Mouse (Mus musculus) spleen, postnatal 4 days (tissue): ENCODE results near the gene Ftsj1.

Experiments used
- DNase-seq, 2 experiments: peaks; one replicate each; pipeline ENCODE4 v3.0.0; 2022; ENCODE audit warnings: low spot score in 2 of 2

The Ftsj1 gene

GRCm38 (mm10) chrX:8219651-8220050, 32.6 kb downstream of the Ftsj1 start:
- no peak for DNase-seq

- no peak for DNase-seq
These were observed 34.1 kb downstream of the Ftsj1 start for GRCm38 (mm10) chrX:8218114-8218513.

- no peak for DNase-seq
These were observed 34.8 kb downstream of the Ftsj1 start for GRCm38 (mm10) chrX:8217383-8217782.

GRCm38 (mm10) chrX:8211490-8212207, 40.6 kb downstream of the Ftsj1 start:
- DNase-seq = no peak

DNA sequence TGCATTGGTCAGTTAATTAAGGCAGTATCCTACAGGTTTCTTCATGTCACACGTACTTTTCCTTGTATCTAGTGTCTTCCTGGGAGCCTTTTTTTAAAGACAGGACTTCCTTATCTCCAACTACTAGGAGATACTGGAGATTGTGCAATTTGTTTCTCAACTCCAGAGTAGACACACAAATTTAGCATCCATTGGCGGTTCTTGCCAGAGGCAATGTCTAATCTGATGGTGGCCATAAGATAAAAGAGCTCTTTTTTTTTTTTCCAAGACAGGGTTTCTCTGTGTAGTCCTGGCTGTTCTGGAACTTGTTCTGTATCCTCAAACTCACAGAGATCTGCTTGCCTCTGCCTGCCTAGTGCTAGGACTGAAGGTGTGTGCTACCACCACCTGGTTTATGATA, 42.5 kb downstream of the Ftsj1 start:
- DNase-seq = no peak

GRCm38 (mm10) chrX:8207224-8207623, 45.0 kb downstream of the Ftsj1 start:
- no peak for DNase-seq

DNA sequence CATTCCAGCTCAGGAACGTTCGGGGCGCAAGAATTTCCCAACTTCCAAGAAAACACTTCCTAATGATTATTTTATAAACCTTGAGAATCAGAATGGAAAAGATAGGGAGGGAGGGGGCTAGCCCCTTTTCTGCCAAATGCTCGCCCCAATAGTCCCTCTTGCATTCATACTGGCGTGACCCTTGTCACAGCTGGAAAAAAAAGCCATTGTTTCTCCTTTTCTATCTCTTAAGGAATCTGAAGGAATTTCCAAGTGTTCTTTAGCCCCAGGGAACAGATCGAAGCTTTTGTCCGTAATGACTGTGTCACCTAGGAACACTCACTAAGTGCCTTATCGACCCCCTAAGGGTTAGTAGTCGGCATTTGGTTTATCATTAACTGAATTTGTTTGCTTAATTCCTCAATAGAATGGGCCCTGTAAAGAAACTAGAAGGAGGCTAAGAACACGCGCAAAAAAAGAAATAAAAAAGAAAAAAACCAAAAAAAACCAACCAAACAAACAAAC, 45.5 kb downstream of the Ftsj1 start:
- DNase-seq = no peak

DNA sequence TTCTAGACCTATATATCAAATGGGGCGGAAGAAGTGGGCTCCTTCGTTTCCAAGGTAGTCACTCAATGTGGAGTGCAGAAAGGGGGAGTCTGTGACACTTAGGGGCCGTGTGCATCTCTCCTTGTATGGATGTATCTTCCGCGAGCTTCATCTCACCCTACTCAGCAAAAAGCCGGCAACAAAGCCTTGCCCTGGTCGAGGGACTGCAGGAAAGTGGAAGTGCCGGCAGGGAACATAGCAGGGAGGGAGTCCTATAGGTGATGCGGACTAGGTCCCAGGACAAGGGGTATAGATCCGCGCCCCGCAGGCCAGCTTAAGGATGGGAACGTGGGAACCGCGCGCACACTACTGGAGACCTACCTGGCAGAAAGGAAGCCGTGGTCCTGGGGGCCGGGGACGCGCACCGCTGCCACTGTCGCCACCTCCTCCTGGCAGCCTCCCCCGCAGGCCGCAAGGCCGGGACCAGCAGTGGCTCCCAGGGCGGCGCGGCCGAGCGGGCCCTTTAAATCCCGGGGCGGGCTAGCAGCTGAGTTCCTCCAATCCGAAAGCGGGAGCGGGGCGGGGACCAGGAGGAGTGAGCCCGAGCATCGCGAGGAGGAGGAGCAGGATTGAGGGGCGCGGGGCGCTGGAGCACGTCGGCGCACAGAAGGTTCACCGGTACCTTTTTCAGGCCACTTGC, 46.1 kb downstream of the Ftsj1 start, which contains the start of gene Porcn:
TSS of gene Porcn (minus strand) at position 511 of the 679 bp plus-strand sequence.
- DNase-seq = peak; percentile 58 to 80

GRCm38 (mm10) chrX:8205551-8205950, 46.7 kb downstream of the Ftsj1 start:
- DNase-seq = no peak

DNA sequence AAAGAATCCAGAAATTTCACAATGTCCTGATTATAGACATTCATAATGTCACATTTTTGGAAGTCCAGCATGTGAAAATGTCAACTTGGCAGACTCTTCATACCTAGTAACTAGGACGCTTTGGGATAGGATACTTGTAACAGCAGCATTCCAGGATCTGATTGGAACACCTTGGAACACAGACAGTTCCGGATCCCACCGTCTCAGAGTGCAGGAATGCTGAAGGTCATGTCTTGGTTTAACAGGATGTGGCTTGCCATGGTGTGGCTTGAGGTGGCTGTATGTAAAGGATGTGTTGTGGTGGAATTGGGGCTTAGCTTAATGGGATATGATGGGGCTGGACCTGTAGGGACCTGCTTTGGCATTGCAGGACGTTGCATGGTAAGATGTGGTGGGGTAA, 47.1 kb downstream of the Ftsj1 start:
- no peak for DNase-seq

DNA sequence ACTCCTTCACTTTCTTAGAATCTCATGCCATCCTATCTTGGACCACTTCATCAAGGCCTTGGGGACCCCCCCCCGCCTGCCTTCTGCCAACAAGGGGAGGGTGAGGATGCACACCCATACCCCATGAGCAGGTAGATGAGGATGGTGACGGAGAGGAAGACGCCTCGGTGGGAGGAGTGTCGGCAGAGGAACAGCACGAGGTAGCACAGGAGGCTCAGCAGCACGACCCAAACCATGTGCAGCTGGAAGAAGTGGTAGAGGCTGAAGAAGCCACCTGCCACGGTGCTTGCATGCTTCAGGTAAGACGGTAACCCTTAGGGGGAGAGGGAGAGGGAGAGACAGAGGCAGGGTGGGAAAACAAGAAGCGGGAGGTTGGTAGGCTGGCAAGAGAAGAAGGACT, 48.1 kb downstream of the Ftsj1 start:
- no peak for DNase-seq

DNA sequence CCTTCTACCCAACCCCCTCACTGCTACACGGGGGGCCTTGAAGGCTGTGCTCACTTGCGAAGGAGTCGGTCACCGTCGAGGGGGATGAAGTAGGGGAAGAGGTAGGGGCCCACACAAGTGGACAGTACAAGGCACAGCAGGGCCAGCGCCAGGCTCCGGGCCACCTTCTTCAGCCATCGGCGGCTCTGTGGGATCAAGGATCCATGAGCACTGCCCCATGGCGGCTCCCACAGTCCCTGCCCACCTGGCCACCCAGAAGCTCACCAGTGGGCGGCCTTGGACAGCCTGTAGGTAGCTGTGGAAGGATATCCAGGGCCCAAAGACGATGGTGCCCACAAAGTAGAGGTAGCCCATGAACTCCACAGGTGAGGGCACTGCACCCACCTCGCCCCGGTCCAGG, 49.1 kb downstream of the Ftsj1 start:
- DNase-seq = no peak

GRCm38 (mm10) chrX:8193419-8193723, 58.8 kb downstream of the Ftsj1 start, which contains the start of gene Ebp:
TSS of gene Ebp (minus strand) at chrX:8193512.
- no peak for DNase-seq

- DNase-seq = peak; percentile 79 to 86
These were observed 59.4 kb downstream of the Ftsj1 start for GRCm38 (mm10) chrX:8192640-8193418.

- no peak for DNase-seq
These were observed 60.0 kb downstream of the Ftsj1 start for GRCm38 (mm10) chrX:8192126-8192639.
